Mouse (Mus musculus) ES-E14 (cell line): ENCODE data around the gene Pdpn.

ENCODE experiments used
- CHD2 ChIP-seq: IDR thresholded peaks from 2 replicates; pipeline ENCODE4 v1.6.1; 2014; ENCODE audit warnings: mild to moderate bottlenecking, low read depth, low read length, inconsistent platforms
- MAFK ChIP-seq: IDR thresholded peaks from 2 replicates; pipeline ENCODE4 v1.6.1; 2014; ENCODE audit warnings: mild to moderate bottlenecking, low read depth, low read length, inconsistent platforms; ENCODE audit not compliant: insufficient read depth
- ZC3H11A ChIP-seq: IDR thresholded peaks from 2 replicates; pipeline ENCODE4 v1.6.1; 2012; ENCODE audit warnings: low read depth, mild to moderate bottlenecking, inconsistent platforms, low read length, borderline replicate concordance

DNA sequence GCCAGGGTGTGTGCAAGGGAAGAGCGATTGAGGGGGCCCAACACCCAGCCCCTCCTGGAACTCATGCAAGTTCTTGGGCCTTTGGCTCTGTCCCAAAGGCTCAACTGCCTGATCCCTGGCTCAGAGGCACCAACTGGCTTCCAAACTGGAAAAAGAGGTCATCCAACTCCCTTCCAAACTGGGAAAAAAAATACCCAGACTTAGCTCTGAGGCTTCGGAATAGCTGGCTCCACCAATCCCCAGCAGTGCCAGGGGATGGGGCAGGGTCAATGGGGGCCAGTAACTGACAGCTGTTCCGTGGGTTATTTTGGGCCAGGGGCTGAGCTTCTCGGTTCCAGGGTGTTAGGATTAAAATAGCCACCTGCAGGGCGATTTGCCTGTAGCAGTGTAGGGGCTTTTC is 49.3 kb upstream of the Pdpn start:
- TF ChIP-seq ZC3H11A (no peak), CHD2 (no peak), MAFK (no peak)
